Mouse (Mus musculus) forebrain, postnatal 0 days (tissue): Measurements from ENCODE around the gene Nprl3. TPM values are rescaled to one million over a fixed set of nuclear protein-coding genes. Genes with fewer than 3 reads are reported as not detected.
A peak's percentile ranks its signal among the peaks of the same experiment; 100 is the strongest.
"Not testable (repeated sequence)": the region's sequence is repeated elsewhere in the genome, so short reads cannot be mapped to it uniquely, and the experiment has no call there.

Experiments used
- ATAC-seq: fragments of 200-750 bp; cut with Nextera tagmentation; 2 replicates; pipeline ENCODE4 v1.8.0; 2017; ENCODE audit warnings: mild to moderate bottlenecking, moderate library complexity
- DNase-seq: peaks from one replicate; pipeline ENCODE4 v3.0.0-alpha.2; 2015
- H3K27ac ChIP-seq: fragments of 300-500 bp; sonication (generic); 2 replicates; pipeline ENCODE4 v1.5.1; 2014; ENCODE audit warnings: low read depth, mild to moderate bottlenecking, antibody characterized with exemption, low read length, moderate library complexity, mixed read lengths
- H3K27me3 ChIP-seq: fragments of 300-500 bp; sonication (generic); 2 replicates; pipeline ENCODE4 v1.6.1; 2014; ENCODE audit warnings: mild to moderate bottlenecking, low read length, mixed read lengths; ENCODE audit not compliant: insufficient read depth
- H3K36me3 ChIP-seq: fragments of 300-500 bp; sonication (generic); 2 replicates; pipeline ENCODE4 v1.6.1; 2014; ENCODE audit warnings: mild to moderate bottlenecking, moderate library complexity; ENCODE audit not compliant: insufficient read depth
- H3K4me1 ChIP-seq: fragments of 300-500 bp; sonication (generic); 2 replicates; pipeline ENCODE4 v1.6.1; 2014; ENCODE audit warnings: antibody characterized with exemption; ENCODE audit not compliant: insufficient read depth
- H3K4me2 ChIP-seq: fragments of 300-500 bp; sonication (generic); 2 replicates; pipeline ENCODE4 v1.6.1; 2014; ENCODE audit warnings: low read depth, mild to moderate bottlenecking, moderate library complexity
- H3K4me3 ChIP-seq: fragments of 300-500 bp; sonication (generic); 2 replicates; pipeline ENCODE4 v1.5.1; 2014; ENCODE audit warnings: low read depth, low read length, mixed read lengths
- H3K9ac ChIP-seq: fragments of 300-500 bp; sonication (generic); 2 replicates; pipeline ENCODE4 v1.6.1; 2014; ENCODE audit warnings: mild to moderate bottlenecking
- H3K9me3 ChIP-seq: fragments of 300-500 bp; sonication (generic); 2 replicates; pipeline ENCODE4 v1.6.1; 2016; ENCODE audit warnings: low read length
- CTCF ChIP-seq: sonication (generic); IDR thresholded peaks from 2 replicates; pipeline ENCODE4 v1.5.1; 2016; ENCODE audit warnings: antibody characterized with exemption, control low read depth, low read depth
- WGBS: fragments of 180-500 bp; shearing (Covaris S2); extraction: QIAGEN DNeasy Blood & Tissue Kit; methylation state at CpG from one replicate; pipeline ENCODE4 v1.1.7; 2014; 5-methylcytosine and 5-hydroxymethylcytosine counted together
- polyA plus RNA-seq: library from polyadenylated mRNA; unstranded; fragments of >200 nt; fragmentation: Nextera tagmentation; extraction: Ambion mirVana; gene quantifications from 2 replicates; pipeline ENCODE4 v1.2.1, GENCODE M21; 2015
- total RNA-seq: library from RNA; depleted of rRNA; stranded (reverse); fragments of >200 nt; gene quantifications from 2 replicates; pipeline ENCODE4 v1.2.3, GENCODE M21; 2014

Gene Nprl3
- total and polyA plus RNA-seq, 2 experiments from 2014 or later: 38.1 to 51.9 TPM

DNA sequence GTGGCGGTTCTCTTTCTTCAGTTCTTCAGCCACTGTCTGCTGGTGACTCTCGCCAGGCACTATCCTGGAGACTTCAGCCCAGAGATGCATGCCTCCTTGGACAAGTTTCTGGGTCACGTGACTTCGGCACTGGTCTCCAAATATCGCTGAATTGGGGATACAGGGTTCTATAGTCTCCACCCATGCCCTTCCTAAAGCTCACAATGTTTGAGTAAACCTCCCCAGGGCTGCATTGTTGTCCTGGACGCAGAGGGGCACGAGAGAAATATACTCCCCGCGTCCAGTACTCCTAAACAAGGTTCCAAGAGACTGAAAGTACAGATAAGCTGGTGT is 20.0 kb upstream of the Nprl3 start:
- Histone ChIP-seq H3K4me3 (peak overlapping the region; percentile 30; the same call in 1 of the 2 replicates), H3K27me3 (peaks cover 5% of the 10 kb centered on the region; the same call in 1 of the 2 replicates), H3K9ac (no peak overlapping the region), H3K27ac (no peak overlapping the region), H3K36me3 (no peaks in the 10 kb centered on the region), H3K4me1 (no peaks in the 10 kb centered on the region), H3K9me3 (no peaks in the 10 kb centered on the region), H3K4me2 (peak overlapping the region; percentile 59)
- ATAC-seq (no peak), DNase-seq (no peak)
- 72% methylated on average over 9 of the region's 9 CpGs for WGBS
- TF ChIP-seq CTCF: no peak

- H3K27me3 ChIP-seq, H3K9me3 ChIP-seq, H3K36me3 ChIP-seq, H3K4me1 ChIP-seq, H3K27ac ChIP-seq: not testable (repeated sequence)
- Histone ChIP-seq H3K4me3 (peak within 1 kb of the TSS; percentile 30), H3K9ac (peak within 1 kb of the TSS; percentile 41; the same call in 1 of the 2 replicates), H3K4me2 (peak within 1 kb of the TSS; percentile 59)
- ATAC-seq (peak; percentile 94), DNase-seq (peak; percentile 78)
- WGBS: 21% methylated on average over 30 of the region's 33 CpGs
- TF ChIP-seq CTCF: peak; percentile 87
Measured at GRCm38 (mm10) chr11:32286695-32287492, 19.4 kb upstream of the Nprl3 start, which contains the start of gene Hbq1b. Gene Hbq1b, plus strand, starts transcription at chr11:32286965.

DNA sequence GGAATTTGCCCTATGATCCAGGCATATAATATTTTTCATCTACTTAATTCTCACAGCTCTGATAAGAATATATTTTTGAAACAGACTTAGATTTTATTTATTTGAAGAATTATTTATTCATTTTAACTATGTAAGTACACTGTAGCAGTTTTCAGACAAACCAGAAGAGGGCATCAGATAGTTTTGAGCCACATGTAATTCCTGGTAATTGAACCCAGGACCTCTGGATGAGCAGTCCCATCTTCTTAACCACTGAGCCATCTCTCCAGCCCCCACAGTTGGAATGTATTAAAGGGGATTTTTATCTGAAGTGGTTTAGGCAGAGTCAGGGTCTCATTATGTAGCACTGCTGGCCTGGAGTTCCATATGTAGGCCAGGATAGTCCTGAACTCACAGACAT is 18.4 kb upstream of the Nprl3 start:
- H3K9me3 ChIP-seq, H3K27me3 ChIP-seq, H3K4me2 ChIP-seq, H3K27ac ChIP-seq, ATAC-seq, H3K36me3 ChIP-seq, H3K4me1 ChIP-seq, H3K9ac ChIP-seq, DNase-seq, H3K4me3 ChIP-seq: not testable (repeated sequence)
- TF ChIP-seq CTCF: peak; percentile 13; the same call in 1 of the 2 replicates

GRCm38 (mm10) chr11:32285031-32285775 is 17.7 kb upstream of the Nprl3 start:
- ATAC-seq: no peak
- no peak for TF ChIP-seq CTCF
- 86% methylated on average over 7 of the region's 7 CpGs for WGBS

DNA sequence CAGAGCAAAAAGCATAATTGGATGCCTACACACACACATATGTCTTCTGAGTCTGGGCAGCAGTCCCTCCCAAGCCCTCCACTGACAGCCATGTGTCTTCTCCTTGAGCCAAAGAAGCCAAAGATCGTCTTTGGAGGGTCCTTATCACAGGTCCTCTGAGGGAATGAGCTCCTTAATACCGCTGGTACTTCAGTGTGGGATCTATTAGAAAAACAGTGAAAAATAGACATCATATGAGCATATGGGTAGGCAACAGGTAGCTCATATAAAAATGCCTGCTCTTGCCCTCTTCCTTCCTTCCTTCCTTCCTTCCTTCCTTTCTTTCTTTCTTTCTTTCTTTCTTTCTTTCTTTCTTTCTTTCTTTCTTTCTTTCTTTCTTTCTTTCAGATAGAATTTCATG is 17.1 kb upstream of the Nprl3 start:
- not testable (repeated sequence) for H3K4me1 ChIP-seq, H3K9ac ChIP-seq, H3K4me2 ChIP-seq, ATAC-seq, H3K27me3 ChIP-seq, H3K9me3 ChIP-seq, H3K27ac ChIP-seq, H3K4me3 ChIP-seq, H3K36me3 ChIP-seq, DNase-seq
- 71% methylated on average over 2 of the region's 2 CpGs for WGBS

More at GRCm38 (mm10) chr11:32285031-32285775, 17.7 kb upstream of the Nprl3 start:
- peaks cover 5% of the 10 kb centered on the region; the same call in 1 of the 2 replicates for H3K27me3 ChIP-seq
- no peaks in the 10 kb centered on the region for H3K4me1 ChIP-seq
- DNase-seq: no peak
- no peak overlapping the region for H3K27ac ChIP-seq
- no peak overlapping the region for H3K9ac ChIP-seq
- no peaks in the 10 kb centered on the region for H3K9me3 ChIP-seq
- no peak overlapping the region for H3K4me3 ChIP-seq
- H3K36me3 ChIP-seq: no peaks in the 10 kb centered on the region
- H3K4me2 ChIP-seq: no peak overlapping the region

DNA sequence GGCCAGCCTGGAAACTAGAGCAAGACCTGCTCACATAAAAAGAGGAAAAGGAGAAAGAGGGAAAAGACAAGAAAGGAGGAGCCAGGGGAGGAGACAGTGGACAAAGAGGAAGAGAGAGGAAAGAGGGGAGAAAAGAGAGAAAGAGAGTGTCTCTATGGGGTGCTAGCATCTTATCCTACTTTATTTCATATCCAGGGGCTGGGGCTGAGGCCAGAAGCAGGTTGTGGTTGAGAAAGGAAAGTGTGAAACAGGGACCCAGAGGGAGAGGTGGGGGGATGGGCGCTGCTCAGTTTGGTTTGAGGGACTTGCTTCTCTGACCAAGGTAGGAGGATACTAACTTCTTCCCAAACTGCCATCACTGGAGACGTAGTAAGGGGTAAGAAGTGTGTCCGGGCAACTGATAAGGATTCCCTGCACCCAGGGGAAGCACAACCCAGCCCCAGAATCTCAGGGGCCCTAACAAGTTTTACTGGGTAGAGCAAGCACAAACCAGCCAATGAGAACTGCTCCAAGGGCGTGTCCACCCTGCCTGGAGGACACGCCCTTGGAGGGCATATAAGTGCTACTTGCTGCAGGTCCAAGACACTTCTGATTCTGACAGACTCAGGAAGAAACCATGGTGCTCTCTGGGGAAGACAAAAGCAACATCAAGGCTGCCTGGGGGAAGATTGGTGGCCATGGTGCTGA is 15.7 kb upstream of the Nprl3 start, which contains the start of gene Hba-a1:
Gene Hba-a1 (plus strand): TSS at position 421 of the 687 bp plus-strand sequence.
- not testable (repeated sequence) for H3K9me3 ChIP-seq, H3K4me2 ChIP-seq, H3K36me3 ChIP-seq, H3K27me3 ChIP-seq, DNase-seq, H3K4me1 ChIP-seq, H3K4me3 ChIP-seq, H3K27ac ChIP-seq, H3K9ac ChIP-seq, ATAC-seq
- 86% methylated on average over 1 of the region's 5 CpGs for WGBS
